Mouse (Mus musculus): ENCODE data around the gene Cdh6. TPM values are rescaled to one million over a fixed set of nuclear protein-coding genes. Genes with fewer than 3 reads are reported as not detected.

Cdh6 gene
- total RNA-seq (2021) = under 1 TPM; 0.14 to 0.23 TPM
- long read RNA-seq, experiment 1 = 0 reads
- long read RNA-seq, experiment 2 = 0 reads

DNA sequence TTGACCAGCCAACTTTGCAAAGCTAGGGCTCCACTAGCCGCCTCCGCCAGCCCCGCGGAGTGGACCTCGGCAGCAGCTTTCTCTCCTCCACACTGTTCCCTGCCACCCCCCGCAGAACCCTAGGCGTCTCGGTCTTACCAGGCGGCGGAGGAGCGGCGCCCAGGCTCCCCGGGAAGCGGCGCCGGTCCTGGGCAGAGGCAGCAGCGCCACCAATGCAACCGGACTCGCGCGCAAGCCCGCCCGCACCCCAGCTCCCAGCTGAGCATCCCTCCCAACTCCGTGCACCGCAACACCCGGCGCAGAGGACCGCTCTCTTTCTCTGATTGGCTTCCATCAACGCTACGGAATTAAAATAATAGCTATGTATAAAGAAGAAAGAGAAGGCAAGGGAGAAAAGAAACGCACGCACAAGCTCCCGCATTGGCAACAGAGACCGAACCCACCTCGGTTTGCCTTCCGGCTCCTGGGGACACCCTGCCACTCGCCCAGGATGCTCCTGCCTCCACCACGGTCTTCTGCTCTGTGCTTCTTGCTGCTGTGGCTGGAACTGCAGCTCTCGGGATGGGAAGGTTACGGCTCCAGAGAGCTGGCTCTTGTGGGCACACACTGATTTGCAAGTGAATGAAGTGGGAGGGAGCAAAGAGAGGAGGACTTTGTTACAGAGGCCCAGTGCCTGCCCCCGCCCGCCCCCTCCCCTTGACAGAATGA, at the start of gene Cdh6:
TSS of gene Cdh6 (minus strand) at position 605 of the 708 bp plus-strand sequence.
- DNase-seq (ENCODE audit: low spot score) = no peak

DNA sequence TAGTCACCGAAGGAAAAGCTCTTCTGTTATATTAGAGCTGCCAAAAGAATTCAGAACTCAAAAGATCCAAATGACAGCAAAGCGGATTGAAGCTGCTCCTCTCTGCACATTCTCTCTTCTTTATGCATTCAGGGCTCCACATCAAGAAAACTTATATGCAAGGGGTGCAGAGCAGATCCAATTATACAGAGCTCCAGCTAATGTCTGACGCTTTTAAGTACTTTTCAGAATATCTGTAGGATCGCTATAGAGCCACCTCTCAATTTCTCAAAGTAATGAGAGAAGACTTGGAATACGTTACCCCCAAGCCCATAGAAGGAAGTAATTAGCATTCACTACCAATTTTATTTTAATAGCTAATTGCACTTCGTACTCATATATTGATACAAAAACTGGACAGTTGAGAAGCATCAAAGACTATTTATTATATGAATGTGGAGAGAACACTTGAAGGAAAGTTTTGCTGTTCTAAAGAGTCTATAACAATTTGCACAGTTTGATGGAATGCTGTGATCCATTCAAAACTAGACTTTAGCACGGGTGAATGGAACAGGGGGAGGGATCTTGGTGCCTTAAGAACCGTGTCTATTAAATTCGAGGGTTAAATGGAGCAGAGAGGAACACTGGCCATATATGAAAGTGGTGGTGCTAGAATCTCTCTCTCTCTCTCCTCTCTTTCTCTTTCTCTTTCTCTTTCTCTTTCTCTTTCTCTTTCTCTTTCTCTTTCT, 46.4 kb upstream of the Cdh6 start:
- DNase-seq (ENCODE audit: low spot score) = no peak

DNA sequence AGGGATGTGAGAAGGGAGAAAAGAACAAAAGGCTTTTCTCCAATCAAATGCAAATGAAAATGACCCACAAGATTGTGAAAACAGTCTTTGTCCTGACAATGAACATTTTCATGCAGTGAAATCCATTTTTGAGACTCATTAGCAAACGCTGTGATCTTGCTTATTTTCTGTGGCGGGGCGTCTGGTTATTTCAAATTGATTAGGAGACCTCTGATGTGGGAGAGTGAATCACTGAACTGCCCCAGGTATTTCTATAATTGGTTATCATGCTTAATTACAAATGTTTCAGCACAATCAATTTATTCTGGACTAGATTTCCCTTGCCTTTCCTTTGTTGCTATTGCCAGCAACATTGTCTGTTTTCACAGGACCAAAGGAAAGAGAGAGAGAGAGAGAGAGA, 44.3 kb upstream of the Cdh6 start:
- no peak for DNase-seq (ENCODE audit: low spot score)

DNA sequence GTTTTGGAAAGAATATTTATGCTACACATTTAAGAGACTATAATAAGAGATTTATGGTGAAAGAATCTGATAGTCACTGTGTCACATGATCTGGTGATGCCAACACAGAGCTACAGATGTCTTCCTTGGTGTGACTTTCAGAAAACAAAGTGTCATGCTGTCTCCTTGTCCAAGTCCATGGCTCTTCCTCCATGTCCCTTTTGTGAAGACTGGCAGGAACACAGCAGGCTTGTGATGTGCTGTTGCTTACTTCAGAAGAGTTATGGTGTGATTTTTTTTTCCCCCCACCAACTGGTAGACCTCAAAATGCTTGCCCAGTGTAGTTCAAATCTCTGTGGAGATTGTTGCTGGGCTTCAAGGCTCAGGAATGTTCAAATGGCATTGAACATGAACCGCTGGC, 43.7 kb upstream of the Cdh6 start:
- DNase-seq (ENCODE audit: low spot score) = no peak

DNA sequence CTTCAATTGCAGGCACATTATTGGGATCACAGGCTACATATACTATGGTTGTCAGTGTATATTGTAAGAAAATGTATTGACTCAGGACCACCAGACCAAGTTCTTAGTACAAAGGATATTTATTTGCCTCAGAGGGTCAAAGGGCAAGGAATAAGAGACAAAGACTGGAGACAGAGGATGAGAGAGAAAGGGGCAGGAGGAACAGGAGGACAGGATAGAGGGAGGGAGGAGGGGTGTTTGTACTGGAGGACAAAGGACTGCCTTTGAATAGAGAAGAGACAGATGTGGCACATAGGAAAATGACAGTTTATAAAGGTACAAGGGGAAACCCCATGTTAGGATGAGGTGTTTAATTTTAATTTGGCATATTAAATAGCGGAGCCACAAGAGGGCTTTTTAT, 39.5 kb upstream of the Cdh6 start:
- DNase-seq (ENCODE audit: low spot score) = no peak

DNA sequence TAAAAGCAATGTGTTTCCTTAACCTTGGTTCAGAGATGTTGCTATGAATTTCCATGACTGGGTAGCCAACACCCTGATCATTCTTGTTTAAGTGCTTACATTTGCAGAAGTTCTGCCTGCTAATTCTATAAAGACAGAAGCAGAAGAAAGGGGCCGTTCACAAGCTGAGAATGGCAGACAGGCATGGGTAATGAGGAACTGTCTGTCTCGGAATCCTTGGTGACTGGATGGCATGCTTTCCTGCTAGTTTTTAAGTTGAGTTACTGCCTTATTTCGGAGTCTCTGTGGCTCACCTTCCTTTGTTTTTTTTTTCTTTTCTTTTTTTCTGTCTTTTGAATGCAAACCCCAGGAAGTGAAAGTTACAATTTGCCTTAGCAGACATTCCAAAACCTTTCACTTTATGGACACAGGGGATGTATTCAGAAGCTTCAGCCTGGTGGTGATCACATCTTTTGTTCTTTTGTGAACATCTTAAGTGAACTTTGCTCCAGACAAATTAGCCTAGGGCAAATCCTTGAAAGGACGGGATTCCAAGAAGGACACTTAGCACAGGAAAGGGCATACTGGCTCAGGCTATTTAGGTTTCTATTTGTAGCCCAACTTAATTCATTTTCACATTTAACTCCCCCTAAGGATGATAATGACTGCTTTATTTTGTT, 38.7 kb upstream of the Cdh6 start:
- DNase-seq (ENCODE audit: low spot score) = no peak

DNA sequence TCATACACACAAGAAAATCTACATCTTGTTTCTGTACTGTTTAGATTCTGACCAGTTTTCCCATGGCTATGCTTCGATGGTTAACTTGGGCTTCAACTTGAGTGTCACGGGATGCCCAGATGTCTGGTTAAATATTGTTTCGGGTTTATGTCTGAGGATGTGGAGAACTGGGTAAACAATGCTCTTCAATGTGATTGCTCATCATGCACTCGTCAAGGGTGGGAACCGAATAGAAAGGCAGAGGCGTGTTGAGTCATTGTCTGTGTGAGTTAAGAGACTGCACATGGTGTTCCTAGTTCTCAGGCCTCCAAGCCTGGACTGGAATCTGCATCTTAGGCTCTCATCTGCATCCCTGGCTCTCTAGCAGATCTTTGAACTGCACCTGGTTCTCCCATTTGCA, 36.7 kb upstream of the Cdh6 start:
- DNase-seq (ENCODE audit: low spot score) = no peak

DNA sequence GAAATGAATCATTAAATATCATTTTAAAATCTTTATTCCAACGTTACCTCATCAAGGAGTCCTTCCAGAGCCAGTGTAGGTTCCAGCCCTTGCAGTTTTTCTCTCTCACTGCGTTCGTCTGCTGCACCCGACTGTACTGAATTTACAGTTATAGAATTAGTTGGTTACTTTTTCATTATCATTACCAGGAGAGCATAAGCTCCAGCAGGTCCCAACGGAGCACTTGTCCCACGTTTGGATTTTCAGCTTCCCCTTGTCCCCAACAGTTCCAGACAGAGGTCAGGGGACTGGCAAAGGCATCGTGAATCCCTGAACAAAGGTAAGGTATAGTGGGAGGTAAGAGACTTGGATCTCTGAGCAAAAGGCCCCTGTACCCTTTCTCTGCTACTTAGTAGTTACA, 35.2 kb upstream of the Cdh6 start:
- DNase-seq (ENCODE audit: low spot score) = no peak

DNA sequence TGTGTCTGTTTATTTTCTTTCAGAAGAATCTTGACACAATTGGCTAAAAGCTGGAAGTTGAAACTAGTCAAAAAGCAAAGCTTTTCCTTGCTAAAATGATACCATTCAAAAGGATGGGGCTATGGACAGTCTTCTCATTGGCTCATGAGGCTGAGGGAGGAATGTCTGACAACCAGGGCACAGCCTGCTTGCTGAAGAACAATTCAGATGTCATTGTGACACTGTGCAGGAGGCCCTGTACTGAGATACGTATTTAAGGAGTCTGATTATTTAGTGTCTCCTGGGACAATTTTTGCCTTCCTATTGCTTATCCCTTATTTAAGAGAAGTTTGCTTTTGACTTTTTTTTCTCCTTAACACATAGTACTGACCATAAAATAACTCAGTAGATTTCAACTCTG, 22.8 kb upstream of the Cdh6 start:
- DNase-seq (ENCODE audit: low spot score) = no peak

DNA sequence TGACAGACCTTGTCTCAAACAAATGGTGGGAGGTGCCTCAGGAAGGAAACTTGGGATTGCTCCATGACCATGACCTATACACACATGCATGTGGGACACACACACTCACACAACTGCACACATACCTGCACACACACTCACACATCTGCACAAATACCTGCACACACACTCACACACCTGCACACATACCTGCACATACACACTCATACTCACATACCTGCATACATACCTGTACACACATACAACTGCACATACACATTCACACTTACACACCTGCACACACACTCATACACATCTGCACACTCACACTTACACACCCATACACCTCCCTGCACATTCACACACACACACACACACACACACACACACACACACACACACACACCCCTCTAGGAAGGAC, 20.6 kb upstream of the Cdh6 start:
- no peak for DNase-seq (ENCODE audit: low spot score)

DNA sequence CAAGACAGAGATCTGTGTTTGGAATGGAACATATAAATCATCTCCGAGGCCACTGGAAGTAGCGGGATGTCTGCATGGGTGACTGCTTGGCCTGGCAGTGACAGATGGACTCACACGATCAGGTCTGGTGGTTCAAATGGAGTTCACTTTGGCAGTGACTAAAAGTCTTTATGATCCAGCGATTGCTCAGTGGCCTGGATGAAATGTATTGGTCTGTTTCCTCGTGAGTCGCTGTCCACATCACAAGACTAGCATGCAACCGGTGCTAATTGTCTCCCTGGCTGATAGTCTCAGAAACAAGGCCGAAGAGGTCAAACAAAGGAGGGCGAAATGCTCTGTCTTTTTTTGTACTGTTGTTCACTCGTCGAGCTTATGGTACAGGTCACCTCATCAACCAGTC, 19.6 kb upstream of the Cdh6 start:
- DNase-seq (ENCODE audit: low spot score) = no peak

DNA sequence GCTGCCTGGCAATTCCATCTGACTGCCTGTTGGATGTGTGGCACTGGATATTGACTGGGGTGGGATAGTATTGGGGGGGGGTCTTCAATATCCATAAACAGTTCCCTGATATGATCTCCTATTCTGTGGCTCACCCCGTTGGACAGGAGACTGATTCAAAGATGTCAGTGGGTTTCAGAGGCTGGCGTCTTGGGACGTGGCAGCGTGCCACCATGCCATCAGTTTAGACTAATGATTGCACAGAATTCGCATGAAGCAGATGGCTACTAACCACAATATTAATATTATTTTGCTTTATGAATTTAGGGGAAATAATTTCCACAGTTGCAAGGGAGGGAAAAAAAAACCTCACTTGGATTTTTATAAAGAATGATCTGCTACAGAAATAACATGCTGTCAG, 10.2 kb upstream of the Cdh6 start:
- no peak for DNase-seq (ENCODE audit: low spot score)

DNA sequence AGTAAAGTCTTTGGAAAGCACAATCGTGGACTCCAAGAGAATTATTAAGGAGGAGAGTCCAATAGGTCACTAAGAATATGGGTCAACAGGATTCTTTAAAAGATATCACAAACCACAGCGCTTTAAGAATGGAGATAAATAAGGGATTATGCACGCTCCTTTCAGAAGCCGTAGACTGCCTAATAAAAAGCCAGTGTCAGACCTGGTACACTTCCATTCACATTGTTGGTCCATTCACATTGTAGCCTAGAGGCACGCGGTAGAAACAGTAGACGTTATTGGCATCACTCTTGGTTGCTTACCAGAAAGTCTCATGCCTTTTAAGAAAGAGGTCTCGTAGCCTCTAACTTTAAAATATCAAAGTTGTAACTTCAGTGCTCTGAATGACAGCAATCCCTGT, 8.0 kb upstream of the Cdh6 start:
- no peak for DNase-seq (ENCODE audit: low spot score)

DNA sequence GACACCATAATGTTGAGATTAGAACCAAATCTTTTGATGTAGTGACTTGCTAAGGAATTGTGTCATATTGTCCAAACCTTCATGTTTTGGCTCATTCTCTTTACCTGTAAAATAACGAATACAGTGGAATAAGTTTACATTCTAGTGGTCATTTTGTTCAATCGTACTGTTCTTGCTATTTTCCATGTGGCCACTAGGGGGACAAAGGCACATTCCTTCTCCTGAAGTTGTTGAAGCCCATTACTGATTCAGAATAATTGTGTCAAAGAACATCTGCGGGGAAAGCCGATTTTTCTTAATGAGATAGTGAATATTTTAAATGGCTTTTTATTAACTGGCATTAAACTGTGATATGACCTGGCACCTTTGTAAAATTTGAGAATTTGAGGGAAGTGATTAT, 7.5 kb upstream of the Cdh6 start:
- no peak for DNase-seq (ENCODE audit: low spot score)

DNA sequence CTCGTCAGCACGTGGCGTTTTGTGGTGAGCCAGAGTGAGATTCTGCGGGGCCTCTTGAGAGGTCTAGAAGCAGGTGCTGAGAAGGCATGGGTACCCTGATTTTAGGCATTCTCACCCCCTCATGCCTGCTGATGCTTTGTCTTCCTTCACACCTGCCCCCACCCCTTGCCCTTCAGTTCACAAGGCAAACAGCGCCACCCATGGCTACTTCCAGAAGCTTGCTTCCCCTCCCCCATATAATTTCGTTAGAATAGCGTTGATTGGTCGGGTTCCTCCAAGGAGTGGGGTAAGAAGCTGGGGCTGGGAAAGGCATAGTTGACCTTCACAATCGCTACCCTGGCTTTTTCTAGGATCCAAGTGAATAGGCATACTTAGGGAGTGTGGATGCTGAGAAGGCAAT, 2.5 kb upstream of the Cdh6 start:
- no peak for DNase-seq (ENCODE audit: low spot score)

DNA sequence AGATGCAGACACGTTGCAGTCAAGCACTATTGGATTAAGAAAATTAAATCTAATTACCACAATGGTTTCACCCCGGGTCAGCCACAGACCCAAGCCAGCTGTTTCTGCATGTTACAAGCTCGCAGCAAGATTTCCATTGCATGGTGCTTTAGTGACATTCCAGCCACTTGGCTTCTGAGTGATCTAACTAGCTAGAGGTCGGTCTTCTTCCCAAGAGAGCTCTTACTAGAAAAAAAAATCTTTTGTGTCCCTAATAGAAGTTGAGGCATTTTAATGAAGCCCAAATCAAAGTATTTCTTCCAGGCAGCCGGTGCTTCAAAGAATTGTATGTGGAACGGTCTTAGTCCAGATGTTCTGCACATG, 1.1 kb upstream of the Cdh6 start:
- no peak for DNase-seq (ENCODE audit: low spot score)

DNA sequence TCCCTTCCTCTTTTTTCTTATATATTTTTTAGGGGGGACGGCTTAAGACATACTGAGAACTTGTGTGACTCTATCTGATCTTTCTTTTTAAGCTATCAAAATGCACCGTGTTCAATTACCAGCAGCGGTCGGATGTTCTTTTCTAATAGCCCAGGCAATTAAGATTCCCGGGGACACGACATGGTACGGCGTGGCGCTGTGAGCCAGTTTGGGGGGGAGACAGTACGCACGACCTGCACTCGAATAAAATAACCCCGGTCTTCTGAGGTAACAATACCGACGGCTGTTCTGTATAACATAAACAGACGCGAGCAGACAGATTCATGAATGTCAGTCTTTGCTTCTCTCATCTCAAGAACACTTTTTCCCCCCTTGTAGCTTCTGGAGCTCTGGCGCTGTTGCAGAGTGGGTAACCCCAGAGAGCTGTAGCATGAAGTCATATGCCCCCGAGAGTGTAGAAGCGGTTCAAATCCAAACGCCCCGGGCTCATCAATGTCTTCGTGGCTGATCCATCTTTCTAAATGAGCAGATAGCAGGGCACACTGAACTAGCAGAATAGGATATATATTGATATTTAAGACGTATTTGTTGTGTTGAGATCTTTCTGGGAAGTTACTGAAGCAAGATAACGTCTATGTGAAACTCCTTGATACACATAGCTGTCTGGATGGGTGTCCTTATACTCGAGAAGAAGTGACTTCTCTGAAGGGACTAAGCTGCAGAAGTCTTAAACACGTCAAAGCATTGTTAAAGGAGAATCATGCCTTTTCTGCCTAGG, 554 bp upstream of the Cdh6 start:
- DNase-seq (ENCODE audit: low spot score) = no peak

DNA sequence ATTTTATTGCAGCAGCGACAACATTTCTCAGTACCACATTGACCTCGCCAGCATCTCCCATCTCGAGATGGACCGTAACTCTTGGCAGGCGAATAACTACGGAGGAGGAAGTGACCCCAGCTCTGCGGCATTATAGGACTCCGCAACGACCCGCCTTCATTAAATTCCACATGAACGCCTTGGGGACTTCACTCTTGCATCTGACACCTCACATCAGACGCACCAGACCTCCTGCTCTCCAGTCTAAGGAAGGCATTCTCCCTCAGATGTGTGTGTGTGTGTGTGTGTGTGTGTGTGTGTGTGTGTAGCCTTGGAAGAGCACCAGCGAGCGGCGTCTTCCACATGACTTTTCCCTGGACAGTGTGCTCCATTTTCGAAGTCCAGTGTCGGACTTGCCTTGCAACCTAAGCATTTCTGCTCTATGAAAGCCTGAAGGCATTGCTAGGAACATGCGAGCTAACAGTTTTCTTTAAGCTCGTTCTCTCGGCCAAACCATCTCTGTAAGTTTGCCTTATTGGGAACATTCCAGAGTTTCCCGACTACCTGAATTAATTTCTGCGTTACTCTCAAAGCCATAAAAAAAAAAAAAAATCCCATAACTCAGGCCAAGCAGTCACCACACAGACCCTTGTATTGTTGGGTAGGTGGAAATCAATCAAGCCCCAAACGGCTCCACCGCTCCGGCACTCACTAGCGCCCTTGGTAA, 957 bp downstream of the Cdh6 start:
- DNase-seq (ENCODE audit: low spot score) = no peak

DNA sequence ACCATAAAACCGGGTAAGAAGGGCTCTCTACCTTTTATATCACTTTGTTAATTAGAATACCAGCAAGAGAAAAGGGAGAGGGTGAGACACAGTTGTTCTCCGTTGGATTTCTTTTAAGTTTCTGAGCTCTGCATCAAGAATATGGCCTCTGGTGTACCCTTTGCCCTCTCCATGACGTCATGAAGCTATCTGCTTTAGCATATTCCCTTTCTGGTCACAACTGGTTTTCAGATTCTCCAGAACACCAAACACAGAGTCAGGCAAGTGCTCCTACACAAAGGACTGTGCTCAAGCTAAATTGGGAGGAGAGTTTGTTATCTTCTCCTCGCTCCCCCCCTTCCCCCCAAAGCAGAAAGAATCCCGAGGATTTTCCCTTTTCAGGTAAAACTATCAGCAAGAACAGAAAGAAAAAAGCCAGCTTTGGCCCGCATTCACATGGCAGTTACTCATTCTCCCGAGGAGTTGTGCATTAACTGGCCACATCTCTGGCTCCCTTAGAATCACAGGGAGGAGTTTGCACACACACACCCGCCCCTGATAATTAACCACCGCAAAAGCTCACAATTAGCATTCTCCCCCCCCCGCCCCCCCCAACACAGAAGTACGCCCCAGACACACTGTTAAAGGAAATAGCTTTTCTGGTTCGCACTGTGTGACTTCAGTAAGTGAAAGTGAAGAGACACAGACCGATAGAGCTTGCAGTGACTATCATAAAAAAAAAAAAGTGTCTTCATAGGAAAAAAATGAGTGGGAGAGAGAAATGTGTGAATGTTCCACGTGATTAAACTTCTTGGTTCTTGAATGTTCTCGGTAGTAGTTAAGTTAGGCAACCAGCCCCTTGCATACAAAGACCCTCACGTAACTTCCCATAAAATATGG, 1.8 kb downstream of the Cdh6 start:
- no peak for DNase-seq (ENCODE audit: low spot score)

DNA sequence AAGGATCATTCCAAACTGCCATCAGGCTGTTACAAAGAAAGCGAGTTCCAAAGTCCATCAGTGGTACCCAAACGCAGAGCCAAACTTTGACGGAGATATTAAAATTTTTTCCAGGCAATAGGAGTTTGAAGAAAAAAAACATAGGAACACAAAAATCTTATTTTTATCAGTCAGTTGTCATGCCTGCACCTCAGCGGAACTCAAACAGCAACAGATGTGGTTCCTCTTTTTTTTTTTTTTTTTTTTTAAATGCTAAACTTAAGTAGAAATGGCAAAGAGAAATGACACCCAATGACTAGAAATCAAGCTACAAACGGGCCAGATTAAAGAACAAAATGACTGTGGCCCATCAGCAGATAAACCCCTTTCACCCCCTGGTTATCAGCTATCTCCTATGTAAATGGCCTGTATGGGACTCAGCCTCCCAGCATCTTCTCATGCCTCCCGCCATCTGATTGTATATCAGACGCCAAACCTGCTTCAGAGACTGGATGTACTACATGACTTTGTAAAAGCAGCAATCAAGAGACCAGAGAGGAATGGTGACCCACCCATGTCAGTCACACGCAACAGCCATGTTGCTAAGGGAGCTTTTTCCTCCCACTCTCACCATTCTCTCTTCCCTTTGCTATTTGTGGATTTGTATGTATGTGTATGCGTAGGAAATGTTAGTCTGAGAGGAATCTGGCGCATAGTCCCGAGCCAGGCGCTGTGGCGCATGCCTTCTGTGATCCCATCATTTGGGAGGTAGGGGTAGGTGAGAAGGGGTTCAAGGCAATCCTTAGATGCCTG, 8.2 kb downstream of the Cdh6 start:
- DNase-seq (ENCODE audit: low spot score) = no peak
